19 mouse cellular contexts compared by ENCODE assay signal in genomic region chr3:36461819-36462218, GRCm38 (mm10). TPM values are rescaled to one million over a fixed set of nuclear protein-coding genes. Genes with fewer than 3 reads are reported as not detected.
"Had no signal": no experiment of that assay in that cellular context is flagged by ENCODE, and none has a peak within 500 bp of the region (broad histone marks: within the 10 kb centered on the region; RNA-seq: fewer than 3 reads in every experiment).

No protein-coding gene starts in this region.

- H3K4me2 ChIP-seq: neural tube, embryonic 12.5 days; neural tube, embryonic 13.5 days; neural tube, embryonic 15.5 days; stomach, embryonic 15.5 days had no signal

- H3K4me3 ChIP-seq: neural tube, embryonic 12.5 days; neural tube, embryonic 13.5 days; neural tube, embryonic 15.5 days; stomach, embryonic 15.5 days had no signal

- H3K27ac ChIP-seq: neural tube, embryonic 12.5 days; neural tube, embryonic 13.5 days; neural tube, embryonic 15.5 days; stomach, embryonic 15.5 days; stomach, postnatal 0 days had no signal

- H3K27me3 ChIP-seq: neural tube, embryonic 12.5 days; neural tube, embryonic 13.5 days; neural tube, embryonic 15.5 days; stomach, embryonic 15.5 days had no signal

- H3K9ac ChIP-seq: neural tube, embryonic 12.5 days; neural tube, embryonic 13.5 days; neural tube, embryonic 15.5 days; stomach, embryonic 15.5 days had no signal

- H3K9me3 ChIP-seq: neural tube, embryonic 12.5 days; neural tube, embryonic 13.5 days; neural tube, embryonic 15.5 days; stomach, embryonic 15.5 days had no signal

- H3K4me1 ChIP-seq: neural tube, embryonic 12.5 days; neural tube, embryonic 13.5 days; neural tube, embryonic 15.5 days; stomach, embryonic 15.5 days had no signal

- H3K36me3 ChIP-seq: neural tube, embryonic 12.5 days; neural tube, embryonic 15.5 days had no signal

- DNase-seq: retina, postnatal 1 day; right cerebral cortex, adult 18-20 months; right cerebral cortex, postnatal 14 days; right cerebral cortex, postnatal 25 days; right cerebral cortex, postnatal 4 days; spleen, adult 18-20 months; thymus, adult 18-20 months; thymus, adult 2 months; thymus, postnatal 14 days; thymus, postnatal 25 days; thymus, postnatal 36 days; thymus, postnatal 4 days had no signal

RNA-seq across cellular contexts. Expression of gene 1810062G17Rik, which starts 13.9 kb away (rescaled TPM):
- polyA plus RNA-seq: neural tube, embryonic 14.5 days had no signal

RNA-seq across cellular contexts. Expression of gene Gm11549, which starts 59.8 kb away (rescaled TPM):
- total RNA-seq: neutrophil, adult 5-6 weeks had no signal
